Mouse (Mus musculus): ENCODE results near the gene Nectin2. TPM values are rescaled to one million over a fixed set of nuclear protein-coding genes. Genes with fewer than 3 reads are reported as not detected.

The Nectin2 gene
- total and polyA plus RNA-seq, 3 experiments = 29.4 to 41.4 (median 30.2) TPM

GRCm38 (mm10) chr7:19710650-19711049, 39.6 kb downstream of the Nectin2 start:
- TF ChIP-seq CTCF (IDR thresholded peaks at IDR 0.05) (no peak), EP300 (IDR thresholded peaks at IDR 0.05; ENCODE audit: insufficient read depth, low read depth, low read length) (no peak), POLR2A (IDR thresholded peaks at IDR 0.05; ENCODE audit: insufficient read depth, low read depth, low read length) (no peak)
- no peak overlapping the region for H3K27ac ChIP-seq
- H3K79me2 ChIP-seq (replicated peaks; ENCODE audit: control insufficient read depth, insufficient read depth, low read length) = no peaks in the 10 kb centered on the region
- no peaks in the 10 kb centered on the region for H3K27me3 ChIP-seq (ENCODE audit: control insufficient read depth, insufficient read depth, low read length)
- no peak overlapping the region for H3K9ac ChIP-seq (ENCODE audit: low read depth, low read length)
- WGBS = 90% methylated on average over 10 of the region's 10 CpGs
- intact Hi-C loops (cut with DNase I) = no loop called here
- no peak overlapping the region for H3K4me3 ChIP-seq
- peaks cover 2% of the 10 kb centered on the region for H3K4me1 ChIP-seq (ENCODE audit: control insufficient read depth, insufficient read depth, low read length)
- no peaks in the 10 kb centered on the region for H3K36me3 ChIP-seq (ENCODE audit: control insufficient read depth, insufficient read depth, low read length)
- no peak for DNase-seq

DNA sequence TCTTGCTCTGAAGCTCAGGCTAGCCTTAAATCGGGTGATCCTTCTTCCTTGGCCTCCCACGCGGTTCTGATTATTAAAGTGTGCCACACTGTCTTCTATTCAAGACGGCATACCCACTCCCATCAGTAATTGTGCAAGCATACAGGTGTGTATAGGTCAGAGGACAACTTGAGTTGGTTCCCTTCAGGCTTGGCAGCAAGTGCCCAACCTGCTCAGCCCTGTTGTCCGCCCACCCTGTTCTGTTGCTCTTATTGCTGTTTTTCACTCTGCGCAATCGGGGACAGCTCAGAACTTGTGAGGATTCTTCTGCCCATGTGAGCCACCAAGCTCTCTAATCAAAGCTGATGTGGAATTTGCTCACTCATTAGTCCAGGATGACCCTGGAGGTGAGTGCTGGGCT, 45.0 kb downstream of the Nectin2 start:
- WGBS = 93% methylated on average over 7 of the region's 7 CpGs
- intact Hi-C loops (cut with DNase I) = loop anchor here (10.0 kb wide), 1 partner anchor 110 kb away; no protein-coding TSS in a partner anchor
- no peak overlapping the region for H3K9ac ChIP-seq (ENCODE audit: low read depth, low read length)
- H3K4me3 ChIP-seq = no peak overlapping the region
- H3K36me3 ChIP-seq (ENCODE audit: control insufficient read depth, insufficient read depth, low read length) = no peaks in the 10 kb centered on the region; the same call in 1 of the 2 replicates
- H3K4me1 ChIP-seq (ENCODE audit: control insufficient read depth, insufficient read depth, low read length) = peaks cover 9% of the 10 kb centered on the region
- no peak overlapping the region for H3K27ac ChIP-seq
- no peaks in the 10 kb centered on the region for H3K79me2 ChIP-seq (replicated peaks; ENCODE audit: control insufficient read depth, insufficient read depth, low read length)
- TF ChIP-seq POLR2A (IDR thresholded peaks at IDR 0.05; ENCODE audit: insufficient read depth, low read depth, low read length) (no peak), CTCF (IDR thresholded peaks at IDR 0.05) (no peak), EP300 (IDR thresholded peaks at IDR 0.05; ENCODE audit: insufficient read depth, low read depth, low read length) (no peak)
- H3K27me3 ChIP-seq (ENCODE audit: control insufficient read depth, insufficient read depth, low read length) = no peaks in the 10 kb centered on the region
- DNase-seq = no peak

DNA sequence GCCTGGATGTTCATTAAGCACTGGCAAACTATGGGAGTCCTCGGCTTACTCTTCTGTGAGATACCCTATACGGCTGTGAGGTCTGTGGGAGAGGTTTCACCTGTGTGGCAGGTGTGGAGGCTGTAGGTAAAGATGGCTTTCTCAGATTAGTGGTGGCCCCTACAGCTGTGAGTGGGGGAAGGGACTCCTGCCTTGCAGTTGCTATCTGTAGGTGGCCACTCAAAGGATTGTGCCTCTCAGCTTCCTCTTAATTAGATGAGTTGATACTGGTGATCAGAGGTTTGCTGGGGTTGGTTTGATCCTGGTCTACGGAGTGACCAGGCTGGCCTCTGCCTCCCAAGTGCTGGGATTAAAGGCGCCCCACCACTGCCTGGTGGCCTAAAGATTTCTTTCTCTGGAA, 45.8 kb downstream of the Nectin2 start:
- Histone ChIP-seq H3K4me3 (no peak overlapping the region), H3K27me3 (ENCODE audit: control insufficient read depth, insufficient read depth, low read length) (no peaks in the 10 kb centered on the region), H3K27ac (no peak overlapping the region), H3K36me3 (ENCODE audit: control insufficient read depth, insufficient read depth, low read length) (no peaks in the 10 kb centered on the region; the same call in 1 of the 2 replicates), H3K79me2 (replicated peaks; ENCODE audit: control insufficient read depth, insufficient read depth, low read length) (no peaks in the 10 kb centered on the region), H3K9ac (ENCODE audit: low read depth, low read length) (no peak overlapping the region), H3K4me1 (ENCODE audit: control insufficient read depth, insufficient read depth, low read length) (peaks cover 13% of the 10 kb centered on the region)
- TF ChIP-seq POLR2A (IDR thresholded peaks at IDR 0.05; ENCODE audit: insufficient read depth, low read depth, low read length) = no peak
- DNase-seq = no peak
- intact Hi-C loops (cut with DNase I) = loop anchor here (5.0 to 10.0 kb wide), 2 partner anchors 110 to 302 kb away; partner anchors contain the start of genes Ckm and Klc3
- 91% methylated on average over 4 of the region's 4 CpGs for WGBS

DNA sequence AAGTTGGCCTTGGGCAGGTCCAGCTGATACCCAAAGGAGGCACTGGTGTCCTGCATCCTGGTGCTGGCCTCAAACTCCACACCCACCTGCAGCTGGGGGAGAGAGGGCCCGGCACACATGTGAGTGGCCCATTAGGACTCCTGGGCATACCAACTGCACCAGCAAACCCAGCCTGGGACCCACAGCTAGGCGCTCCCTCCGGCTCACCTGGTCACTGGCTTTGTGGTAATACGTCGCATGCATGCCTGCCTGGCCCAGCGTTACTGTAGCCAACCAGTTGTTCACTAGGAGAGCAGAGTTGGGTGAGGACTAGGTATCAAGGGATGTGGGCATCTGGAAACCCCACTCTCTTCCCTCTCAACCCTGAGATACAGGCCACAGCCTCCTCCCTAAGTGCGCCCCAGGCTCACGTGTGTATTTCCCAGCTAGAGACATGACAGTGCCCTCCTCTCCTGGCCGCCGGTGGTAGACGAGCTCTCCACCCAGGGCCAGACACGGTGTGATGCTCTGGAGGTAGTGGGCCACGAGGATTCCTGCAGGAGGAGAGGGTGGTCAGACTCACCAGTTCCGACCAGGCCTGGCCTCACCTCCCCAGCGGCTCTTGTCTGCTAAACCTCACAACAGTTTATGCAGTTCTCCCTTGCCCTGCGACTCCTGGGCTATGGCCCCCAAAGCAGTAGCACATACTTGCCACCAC, 47.3 kb downstream of the Nectin2 start:
- peaks cover 15% of the 10 kb centered on the region for H3K4me1 ChIP-seq (ENCODE audit: control insufficient read depth, insufficient read depth, low read length)
- H3K4me3 ChIP-seq = no peak overlapping the region
- H3K27me3 ChIP-seq (ENCODE audit: control insufficient read depth, insufficient read depth, low read length) = no peaks in the 10 kb centered on the region
- no peak overlapping the region for H3K27ac ChIP-seq
- no peak overlapping the region for H3K9ac ChIP-seq (ENCODE audit: low read depth, low read length)
- no peak for DNase-seq
- WGBS = 94% methylated on average over 16 of the region's 16 CpGs
- intact Hi-C loops (cut with DNase I) = loop anchor here (5.0 to 10.0 kb wide), 2 partner anchors 108 to 301 kb away; partner anchors contain the start of genes Ckm and Klc3
- no peaks in the 10 kb centered on the region; the same call in 1 of the 2 replicates for H3K36me3 ChIP-seq (ENCODE audit: control insufficient read depth, insufficient read depth, low read length)
- no peaks in the 10 kb centered on the region for H3K79me2 ChIP-seq (replicated peaks; ENCODE audit: control insufficient read depth, insufficient read depth, low read length)
- no peak for TF ChIP-seq POLR2A (IDR thresholded peaks at IDR 0.05; ENCODE audit: insufficient read depth, low read depth, low read length)
- no peak for TF ChIP-seq CTCF (IDR thresholded peaks at IDR 0.05)
- no peak for TF ChIP-seq EP300 (IDR thresholded peaks at IDR 0.05; ENCODE audit: insufficient read depth, low read depth, low read length)

GRCm38 (mm10) chr7:19701069-19701761, 49.1 kb downstream of the Nectin2 start:
- TF ChIP-seq POLR2A (IDR thresholded peaks at IDR 0.05; ENCODE audit: insufficient read depth, low read depth, low read length) = no peak; the same call in none of the 2 replicates
- TF ChIP-seq CTCF (IDR thresholded peaks at IDR 0.05) = peak; percentile 82
- TF ChIP-seq EP300 (IDR thresholded peaks at IDR 0.05; ENCODE audit: insufficient read depth, low read depth, low read length) = peak; percentile 80
- H3K4me1 ChIP-seq (ENCODE audit: control insufficient read depth, insufficient read depth, low read length) = peaks cover 15% of the 10 kb centered on the region
- no peaks in the 10 kb centered on the region; the same call in 1 of the 2 replicates for H3K36me3 ChIP-seq (ENCODE audit: control insufficient read depth, insufficient read depth, low read length)
- DNase-seq = peak; percentile 84 to 85
- peak overlapping the region; percentile 84 for H3K27ac ChIP-seq
- intact Hi-C loops (cut with DNase I) = loop anchor here (1.0 to 10.0 kb wide), 3 partner anchors 32 to 299 kb away; partner anchors contain the start of genes Ckm and Klc3
- no peaks in the 10 kb centered on the region for H3K79me2 ChIP-seq (replicated peaks; ENCODE audit: control insufficient read depth, insufficient read depth, low read length)
- H3K4me3 ChIP-seq = 0 out of 2 replicates have a peak overlapping the region, but pooled peaks have one; percentile 1
- 23% methylated on average over 22 of the region's 22 CpGs for WGBS
- no peaks in the 10 kb centered on the region for H3K27me3 ChIP-seq (ENCODE audit: control insufficient read depth, insufficient read depth, low read length)
- peak overlapping the region; percentile 66 for H3K9ac ChIP-seq (ENCODE audit: low read depth, low read length)
